Mouse (Mus musculus) spleen, postnatal 36 days (tissue): ENCODE measurements around the gene Cgref1.

Experiments used
- DNase-seq, 2 experiments: peaks; one replicate each; pipeline ENCODE4 v3.0.0; 2022; ENCODE audit warnings: low spot score in 2 of 2, mixed read lengths in 1 of 2

The Cgref1 gene

DNA sequence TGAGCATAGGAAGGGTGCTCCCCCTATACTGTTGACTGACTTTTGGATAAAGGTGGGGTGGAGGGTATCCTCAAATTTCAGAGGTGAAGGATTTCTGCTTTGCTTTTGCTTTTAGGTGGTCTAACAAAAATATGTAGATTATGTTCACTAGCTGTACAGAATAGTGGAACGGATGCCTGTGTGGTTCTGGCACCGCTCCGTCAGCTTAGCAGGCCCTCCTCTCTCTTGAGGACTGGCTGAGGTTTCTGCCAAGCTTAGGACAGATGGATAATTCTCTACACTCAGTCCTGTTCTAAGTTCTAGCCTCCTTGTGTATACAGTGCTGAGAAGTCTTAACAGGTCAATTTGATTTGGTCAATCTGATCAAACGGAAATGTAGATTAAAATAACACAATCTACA lies 5.1 kb upstream of the Cgref1 start:
- DNase-seq = no peak

- peak; percentile 91 to 92 for DNase-seq
These were observed 4.4 kb upstream of the Cgref1 start for GRCm38 (mm10) chr5:30949654-30950326.

DNA sequence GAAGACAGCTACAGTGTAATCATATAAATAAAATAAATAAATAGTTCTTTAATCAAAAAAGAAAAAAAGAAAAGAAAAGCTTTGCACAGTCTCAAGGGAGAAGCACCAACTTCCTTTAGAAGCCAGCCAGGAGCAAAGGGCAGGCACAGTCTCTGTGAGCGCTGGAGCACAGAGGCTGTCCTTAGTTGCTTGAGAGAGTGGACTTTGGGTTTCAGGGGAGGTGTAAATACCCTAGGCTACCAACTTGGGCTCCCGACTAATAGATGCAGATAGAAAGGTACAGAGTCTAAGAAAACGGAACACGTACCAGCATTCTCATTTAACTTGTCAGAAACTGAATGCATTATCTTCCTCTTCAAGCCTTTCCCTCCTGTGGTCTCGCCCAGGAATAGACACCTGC lies 3.2 kb upstream of the Cgref1 start:
- no peak for DNase-seq

- DNase-seq = no peak
These were observed 1.0 kb downstream of the Cgref1 start for GRCm38 (mm10) chr5:30944344-30944743.

DNA sequence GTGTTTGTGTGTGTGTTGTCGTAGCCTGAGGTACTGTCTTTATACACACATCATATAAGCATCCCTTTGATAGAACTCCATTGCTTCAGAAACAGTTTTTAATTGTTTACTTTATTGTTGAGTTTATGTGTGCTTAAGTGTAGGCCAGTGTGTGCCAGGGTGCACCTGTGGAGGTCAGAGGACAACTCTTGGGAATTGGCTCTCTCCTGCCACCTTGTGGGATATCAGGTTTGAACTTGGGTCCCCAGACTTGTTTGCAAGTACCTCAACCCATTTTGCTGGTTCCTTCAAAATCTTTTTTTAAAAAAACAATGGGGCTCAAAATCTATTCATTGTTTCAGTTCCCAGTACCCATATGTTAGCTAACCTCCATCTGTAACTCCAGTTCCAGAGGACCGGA lies 2.4 kb downstream of the Cgref1 start:
- DNase-seq = no peak

- no peak for DNase-seq
These were observed 10.5 kb downstream of the Cgref1 start for GRCm38 (mm10) chr5:30934725-30935461.

DNA sequence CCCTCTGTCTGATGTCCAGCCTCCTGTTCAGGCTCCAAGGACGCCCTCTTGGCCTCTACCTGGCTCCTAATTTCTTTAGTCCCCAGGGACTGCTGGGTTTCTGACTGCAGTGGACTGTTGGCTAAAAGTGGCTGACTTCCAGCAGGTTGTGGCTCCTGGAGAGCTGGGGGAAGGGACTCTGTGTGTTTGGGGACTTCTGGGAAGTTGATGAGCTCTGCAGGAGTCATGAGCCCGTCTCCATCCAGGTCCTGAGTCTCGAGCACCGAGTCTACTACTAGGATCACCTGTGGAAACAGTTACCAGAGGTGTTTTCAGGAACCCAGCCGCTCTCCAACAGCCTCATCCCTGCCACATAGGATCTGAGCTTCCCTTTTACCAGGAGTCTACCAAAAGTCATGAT lies 11.7 kb downstream of the Cgref1 start:
- no peak for DNase-seq

DNA sequence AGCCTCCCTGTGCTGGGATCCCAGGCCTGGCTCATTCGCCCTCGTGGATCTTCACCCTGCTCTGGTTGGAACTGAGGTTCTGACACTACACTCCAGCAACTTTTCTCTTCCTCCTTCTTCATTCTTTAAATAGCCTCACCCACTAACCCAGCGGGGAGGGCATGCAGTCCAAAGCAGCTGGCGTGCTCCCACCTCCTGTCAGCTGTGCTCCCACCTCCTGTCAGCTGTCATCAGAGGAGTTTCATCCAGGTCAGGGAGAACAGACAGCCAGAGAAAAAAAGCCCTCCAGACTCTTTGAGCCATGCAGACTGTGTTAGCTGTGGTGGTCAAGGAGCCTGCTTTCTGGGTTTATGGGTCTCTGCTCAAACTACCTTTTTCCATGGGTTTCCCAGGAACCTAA lies 14.0 kb downstream of the Cgref1 start:
- no peak for DNase-seq

DNA sequence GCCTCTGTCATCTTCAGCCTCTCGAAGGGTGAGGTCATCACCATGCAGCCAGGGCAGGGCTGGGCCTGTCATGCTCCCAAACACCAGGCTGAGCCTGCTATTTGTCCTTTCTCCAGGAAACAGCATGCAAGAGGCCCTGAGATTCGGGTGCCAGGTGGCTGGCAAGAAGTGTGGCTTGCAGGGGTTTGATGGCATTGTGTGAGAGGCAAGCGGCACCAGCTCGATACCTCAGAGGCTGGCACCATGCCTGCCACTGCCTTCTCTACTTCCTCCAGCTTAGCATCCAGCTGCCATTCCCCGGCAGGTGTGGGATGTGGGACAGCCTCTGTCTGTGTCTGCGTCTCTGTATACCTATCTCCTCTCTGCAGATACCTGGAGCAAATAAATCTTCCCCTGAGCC lies 14.5 kb downstream of the Cgref1 start:
- DNase-seq = no peak

- DNase-seq = peak in 1 of 2 experiments; percentile 35
These were observed 15.3 kb downstream of the Cgref1 start for GRCm38 (mm10) chr5:30930121-30930520.

- no peak for DNase-seq
These were observed 17.4 kb downstream of the Cgref1 start for GRCm38 (mm10) chr5:30927945-30928529.

- DNase-seq = no peak
These were observed 19.3 kb downstream of the Cgref1 start for GRCm38 (mm10) chr5:30926073-30926472.

- no peak for DNase-seq
These were observed 20.2 kb downstream of the Cgref1 start for GRCm38 (mm10) chr5:30925217-30925616.

DNA sequence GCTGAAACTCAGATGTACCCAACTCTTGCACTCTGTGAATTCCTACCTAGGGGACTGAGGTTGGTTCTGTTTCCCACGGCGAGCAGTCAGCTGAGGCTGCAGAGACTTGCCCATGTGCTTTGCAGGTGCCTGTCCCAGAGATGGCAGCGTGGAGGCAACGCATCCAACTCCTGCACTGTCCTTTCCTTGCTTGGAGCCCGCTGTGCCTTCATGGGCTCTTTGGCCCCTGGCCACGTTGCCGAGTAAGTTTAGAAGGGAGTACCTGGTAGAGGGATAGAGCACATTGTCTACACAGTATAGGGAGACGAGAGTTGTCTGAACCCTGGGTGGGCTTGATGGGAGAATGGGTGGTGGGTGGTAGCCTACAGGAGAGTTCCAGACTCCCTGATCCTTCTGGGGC lies 20.8 kb downstream of the Cgref1 start:
- DNase-seq = no peak

DNA sequence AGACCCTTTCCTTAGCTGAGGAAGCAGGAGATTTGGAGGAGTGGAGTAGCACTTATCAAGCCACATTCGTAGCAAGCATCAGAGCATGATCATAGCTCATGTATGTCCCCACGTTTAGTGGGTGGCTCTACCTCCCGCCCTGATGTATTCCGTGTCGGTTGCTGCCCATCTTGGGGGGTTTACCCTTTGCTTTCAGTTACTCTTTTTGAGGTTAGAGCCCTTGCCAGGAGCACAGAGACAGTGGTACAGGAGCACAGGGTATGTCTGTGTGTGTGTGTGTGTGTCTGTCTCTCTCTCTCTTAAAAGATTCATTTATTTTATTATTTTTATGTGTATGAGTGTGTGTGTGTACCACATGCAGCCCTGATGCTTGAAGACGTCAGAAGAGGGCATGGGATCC lies 22.3 kb downstream of the Cgref1 start:
- no peak for DNase-seq

DNA sequence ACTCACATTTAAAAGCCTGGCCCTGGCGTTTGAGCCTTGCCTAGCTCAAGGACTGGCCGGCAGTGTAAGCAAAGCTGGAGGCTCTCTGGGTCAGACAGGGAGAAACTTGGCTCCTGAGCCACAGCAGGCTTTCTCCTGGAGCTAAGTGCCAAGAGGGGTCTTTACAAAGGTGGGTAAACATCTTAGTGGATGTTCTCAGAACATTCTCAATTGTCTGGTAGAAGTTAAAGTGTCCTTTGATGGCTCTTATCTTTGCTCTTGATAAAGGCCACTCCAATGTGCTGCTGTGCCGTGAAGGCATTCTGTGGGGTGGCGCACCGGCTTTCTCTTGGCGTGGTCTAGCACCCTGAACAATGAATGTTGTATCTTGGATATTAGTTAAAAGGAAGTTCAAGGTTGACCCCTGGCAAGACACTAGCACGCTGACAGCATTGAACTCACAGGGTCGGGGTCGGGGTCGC lies 22.8 kb downstream of the Cgref1 start:
- no peak for DNase-seq

GRCm38 (mm10) chr5:30921256-30922033 lies 23.9 kb downstream of the Cgref1 start, which contains the start of gene Khk:
Gene Khk, plus strand, starts transcription at chr5:30921431.
- peak; percentile 87 to 91 for DNase-seq

DNA sequence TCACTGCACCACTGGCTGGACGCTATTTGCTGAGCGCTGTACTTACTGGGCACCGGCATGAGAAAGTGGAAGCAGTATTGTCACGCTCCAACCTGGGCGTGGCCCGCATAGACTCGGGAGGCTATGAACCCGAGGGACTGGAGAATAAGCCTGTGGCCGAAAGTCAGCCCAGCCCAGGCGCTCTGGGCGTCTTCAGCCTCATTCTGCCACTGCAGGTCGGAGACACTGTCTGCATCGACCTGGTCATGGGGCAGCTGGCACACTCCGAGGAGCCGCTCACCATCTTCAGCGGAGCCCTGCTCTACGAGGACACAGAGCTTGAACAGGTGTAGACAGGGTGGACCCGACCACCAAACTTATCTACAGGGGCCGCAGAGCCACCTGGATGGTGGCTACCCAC lies 24.8 kb downstream of the Cgref1 start:
- no peak for DNase-seq

DNA sequence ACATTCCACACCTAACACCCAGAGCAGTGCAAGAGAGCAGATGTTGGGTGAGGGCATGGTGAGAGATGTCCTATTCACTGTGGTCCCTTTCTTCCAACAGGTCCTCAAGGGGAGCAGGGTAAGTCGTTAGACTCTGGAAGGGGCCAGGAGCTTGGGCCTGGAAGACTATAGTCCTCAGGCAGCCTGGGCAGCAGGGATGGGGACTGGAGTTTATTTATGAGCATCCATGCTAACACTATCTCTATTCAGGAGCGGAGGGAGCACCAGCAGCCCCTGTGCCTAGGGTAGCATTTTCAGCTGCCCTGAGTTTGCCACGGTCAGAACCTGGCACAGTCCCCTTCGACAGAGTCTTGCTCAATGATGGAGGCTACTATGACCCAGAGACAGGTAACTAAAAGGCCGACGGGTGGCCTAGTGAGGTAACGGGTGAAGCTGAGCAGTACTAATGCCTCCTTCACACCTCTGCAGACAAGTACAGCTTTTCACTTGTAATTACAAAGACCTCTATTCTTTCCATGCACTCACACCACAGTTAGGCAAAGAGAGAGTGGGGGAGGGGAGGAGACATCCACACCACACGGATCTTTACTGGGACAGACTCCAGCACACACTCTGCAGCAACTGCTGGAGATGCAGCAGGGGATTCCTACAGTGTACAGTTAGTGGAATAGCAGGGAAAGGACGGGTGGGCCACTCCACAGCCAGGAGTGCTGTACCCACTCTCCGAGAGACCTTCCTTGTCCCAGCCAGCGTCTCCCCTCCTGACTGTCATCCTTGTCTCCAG lies 25.4 kb downstream of the Cgref1 start:
- no peak for DNase-seq

DNA sequence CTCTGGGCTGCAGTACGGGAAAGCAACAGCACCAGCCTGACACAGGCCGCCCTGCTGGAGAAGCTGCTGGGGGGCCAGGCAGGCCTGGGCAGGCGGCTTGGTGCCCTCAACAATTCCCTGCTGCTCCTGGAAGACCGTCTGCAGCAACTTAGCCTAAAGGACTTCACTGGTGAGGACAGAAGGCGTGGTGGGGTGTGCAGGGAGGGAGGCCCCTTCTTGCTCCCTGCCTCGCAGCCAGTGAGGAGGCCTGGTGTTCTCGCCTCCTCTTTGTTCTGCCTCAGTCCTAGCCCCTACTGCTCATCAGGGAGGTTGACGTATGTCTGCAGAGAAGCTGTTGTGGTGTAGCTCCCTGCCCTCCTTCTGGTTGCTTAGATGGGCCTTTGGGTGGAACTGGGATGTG lies 26.7 kb downstream of the Cgref1 start:
- no peak for DNase-seq
